Mouse (Mus musculus) megakaryocyte, embryonic 14.5 days (primary cell): Measurements from ENCODE around the gene Rpl18.

Source experiments
- FLI1 ChIP-seq: IDR thresholded peaks from 2 replicates; pipeline ENCODE4 v1.6.1; 2012; ENCODE audit warnings: low read length, inconsistent platforms, mixed read lengths
- GATA1 ChIP-seq: IDR thresholded peaks from 3 replicates; pipeline ENCODE4 v1.6.1; 2012; ENCODE audit warnings: mixed read lengths, low read length, inconsistent platforms, borderline replicate concordance

GRCm38 (mm10) chr7:45711316-45712021, 3.8 kb upstream of the Rpl18 start:
- TF ChIP-seq GATA1 (no peak), FLI1 (no peak)
